Mouse (Mus musculus): Measurements from ENCODE around the gene Sh2d5. TPM values are rescaled to one million over a fixed set of nuclear protein-coding genes. Genes with fewer than 3 reads are reported as not detected.

Gene Sh2d5
- total RNA-seq, 2 experiments from 2014 or later = 49.1 to 52.7 TPM

- TF ChIP-seq CTCF (conservative IDR thresholded peaks at IDR 0.05) = no peak
- no peak overlapping the region for H3K4me3 ChIP-seq
- H3K27ac ChIP-seq = no peak overlapping the region
- DNase-seq (ENCODE audit: low spot score in 2 of 2) = no peak
Measured at GRCm38 (mm10) chr4:138310311-138310910, 60.2 kb downstream of the Sh2d5 start.

Other genes with a start within 250 kb of the Sh2d5 start
- gene Hp1bp3, start 34.1 kb upstream of the Sh2d5 start, total RNA-seq (2021) = 100 to 1,000 TPM; 178 to 183 TPM
- gene Kif17, start within 50 bp of the Sh2d5 start, total RNA-seq (2021) = 10 to 100 TPM; 22.0 to 22.3 TPM
- 10 to 100 TPM; 93.1 to 93.5 TPM for gene Ddost, start 54.3 kb downstream of the Sh2d5 start, total RNA-seq (2021)
- gene Pink1, start 75.9 kb downstream of the Sh2d5 start, total RNA-seq (2021) = 100 to 1,000 TPM; 245 to 254 TPM
- 1 to 10 TPM; 1.9 to 3.2 TPM for gene Cda, start 117.6 kb downstream of the Sh2d5 start, total RNA-seq (2021)
- 10 to 100 TPM; 26.5 to 33.1 TPM for gene Fam43b, start 146.1 kb downstream of the Sh2d5 start, total RNA-seq (2021)
- gene Mul1, start 184.3 kb downstream of the Sh2d5 start, total RNA-seq (2021) = 10 to 100 TPM; 54.4 to 57.9 TPM
- 100 to 1,000 TPM; 378 to 385 TPM for gene Camk2n1, start 203.9 kb downstream of the Sh2d5 start, total RNA-seq (2021)

All from layer of hippocampus, adult 2 months (tissue).